In genomic region chr16:37994647-37995046, GRCm38 (mm10) we compare ENCODE assay signal across 8 mouse cellular contexts.
DNase-seq lines count a peak whose midpoint lies in the region; ATAC-seq and TF ChIP-seq lines count a peak whose summit lies in the region.

No protein-coding gene starts in this region.

- peaks cover 9% of the 10 kb centered on the region; the same call in 1 of the 2 replicates for H3K4me1 ChIP-seq in midbrain, postnatal 0 days (ENCODE audit: insufficient read depth, low read length)

- H3K36me3 ChIP-seq in midbrain, postnatal 0 days (ENCODE audit: insufficient read depth, low read length) = no peaks in the 10 kb centered on the region

- H3K4me2 ChIP-seq in midbrain, postnatal 0 days (ENCODE audit: low read depth, low read length, poor library complexity, severe bottlenecking) = no peak overlapping the region

- H3K9me3 ChIP-seq in midbrain, postnatal 0 days (ENCODE audit: low read length) = no peaks in the 10 kb centered on the region

- peak; percentile 71 for TF ChIP-seq CTCF in midbrain, postnatal 0 days (IDR thresholded peaks at IDR 0.05)

- H3K27me3 ChIP-seq in midbrain, postnatal 0 days (ENCODE audit: insufficient read depth, low read length) = no peaks in the 10 kb centered on the region

- H3K27ac ChIP-seq in midbrain, postnatal 0 days (ENCODE audit: low read depth, low read length) = no peak overlapping the region

- WGBS in midbrain, postnatal 0 days = 21% methylated on average over 12 of the region's 12 CpGs

- H3K9ac ChIP-seq in midbrain, postnatal 0 days (replicated peaks; ENCODE audit: low read length, poor library complexity, severe bottlenecking) = no peak overlapping the region

- ATAC-seq in midbrain, postnatal 0 days (ENCODE audit: low FRiP score) = peak; percentile 61

- H3K4me3 ChIP-seq in midbrain, postnatal 0 days (ENCODE audit: low read depth, low read length) = no peak overlapping the region

- DNase-seq in 3T3-L1 (ENCODE audit: low read depth, low spot score) (peak; percentile 59), WW6 (ENCODE audit: low read depth, low spot score) (peak; percentile 50), liver (peak; percentile 37)
- peak; percentile 45 to 72 for DNase-seq in cerebellum, postnatal 4 days (ENCODE audit: low spot score in 2 of 2)
- DNase-seq in heart, adult 18-20 months = peak; percentile 79 to 81
- DNase-seq in kidney, adult 11 months = peak; percentile 70
- peak; percentile 85 for DNase-seq in midbrain, postnatal 0 days (ENCODE audit: low spot score)
- DNase-seq in testis, postnatal 10 days (ENCODE audit: low spot score) = peak; percentile 70
